Mouse (Mus musculus) adrenal gland, postnatal 10 days (tissue): Measurements from ENCODE around the gene Hipk2. TPM values are rescaled to one million over a fixed set of nuclear protein-coding genes. Genes with fewer than 3 reads are reported as not detected.
A peak's percentile ranks its signal among the peaks of the same experiment; 100 is the strongest.

Experiments
- DNase-seq: peaks from one replicate; pipeline ENCODE4 v3.0.0; 2021; ENCODE audit warnings: mixed read lengths
- total RNA-seq, 2 experiments: library from RNA; stranded (reverse); gene quantifications; 2 replicates each; pipeline ENCODE4 v1.2.3; 2021

Gene Hipk2
- total RNA-seq, 2 experiments from 2014 or later = 72.8 to 88.4 TPM

- DNase-seq = no peak
Measured at GRCm38 (mm10) chr6:38828211-38828610, 47.8 kb downstream of the Hipk2 start.

DNA sequence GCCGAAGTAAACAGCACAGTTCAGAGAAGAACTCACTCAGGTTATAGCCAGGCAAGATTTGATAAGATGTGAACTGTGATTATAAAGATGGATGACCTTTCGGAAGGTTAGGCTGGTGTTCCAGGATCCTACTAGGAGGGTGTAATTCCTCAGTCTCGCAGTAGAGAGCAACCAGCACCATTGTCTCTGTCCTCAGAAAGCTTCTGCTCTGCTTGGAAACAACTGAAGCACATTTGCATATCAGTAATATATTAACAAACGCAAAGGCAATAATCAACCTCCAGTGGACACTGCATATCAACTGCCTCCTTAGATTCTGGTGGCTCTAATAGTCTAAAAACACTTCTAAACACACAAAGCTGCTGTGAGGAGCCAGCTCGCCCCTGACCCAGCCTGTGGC, 48.5 kb downstream of the Hipk2 start:
- no peak for DNase-seq

- no peak for DNase-seq
Measured at GRCm38 (mm10) chr6:38826857-38827256, 49.1 kb downstream of the Hipk2 start.

DNA sequence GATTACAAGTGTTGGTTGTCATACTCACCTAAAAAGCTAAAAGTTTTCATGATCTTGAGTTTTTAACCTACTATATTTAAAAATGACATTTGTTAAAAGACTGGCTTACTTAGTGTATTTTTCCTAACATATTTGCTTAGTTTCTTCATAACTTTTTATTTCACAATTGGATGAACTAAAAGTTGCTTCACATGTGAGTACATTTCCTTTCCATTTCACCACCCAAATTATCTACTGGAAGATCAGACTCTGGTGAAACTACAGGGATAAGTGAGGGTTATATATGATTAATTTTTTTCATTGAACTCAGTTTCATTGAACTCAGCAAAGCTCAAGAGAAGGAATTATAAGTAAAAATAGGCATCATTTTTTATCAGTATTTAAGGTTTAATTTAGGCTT, 50.1 kb downstream of the Hipk2 start:
- DNase-seq = no peak

GRCm38 (mm10) chr6:38823827-38824226, 52.1 kb downstream of the Hipk2 start:
- peak; percentile 32 for DNase-seq

GRCm38 (mm10) chr6:38823164-38823563, 52.8 kb downstream of the Hipk2 start:
- DNase-seq = no peak

- no peak for DNase-seq
Measured at GRCm38 (mm10) chr6:38821686-38822085, 54.3 kb downstream of the Hipk2 start.

DNA sequence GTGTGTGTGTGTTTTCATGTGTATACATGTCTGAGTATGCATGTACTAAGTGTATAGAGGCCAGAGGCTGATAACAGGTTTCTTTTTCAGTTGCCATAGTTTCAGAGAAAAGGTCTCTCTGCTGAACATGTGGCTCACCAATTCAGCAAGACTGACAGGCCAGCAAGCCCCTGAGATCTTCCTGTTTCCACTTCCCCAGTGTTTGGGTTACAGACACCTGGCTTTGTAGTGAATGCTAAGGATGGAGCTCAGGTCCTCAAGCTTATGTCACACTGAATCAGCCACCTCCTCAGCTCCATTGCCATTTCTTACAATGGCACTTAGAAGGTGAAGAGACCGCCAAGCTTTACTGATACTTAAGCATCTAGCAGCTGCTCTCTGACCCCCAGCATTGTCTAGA, 55.1 kb downstream of the Hipk2 start:
- no peak for DNase-seq

DNA sequence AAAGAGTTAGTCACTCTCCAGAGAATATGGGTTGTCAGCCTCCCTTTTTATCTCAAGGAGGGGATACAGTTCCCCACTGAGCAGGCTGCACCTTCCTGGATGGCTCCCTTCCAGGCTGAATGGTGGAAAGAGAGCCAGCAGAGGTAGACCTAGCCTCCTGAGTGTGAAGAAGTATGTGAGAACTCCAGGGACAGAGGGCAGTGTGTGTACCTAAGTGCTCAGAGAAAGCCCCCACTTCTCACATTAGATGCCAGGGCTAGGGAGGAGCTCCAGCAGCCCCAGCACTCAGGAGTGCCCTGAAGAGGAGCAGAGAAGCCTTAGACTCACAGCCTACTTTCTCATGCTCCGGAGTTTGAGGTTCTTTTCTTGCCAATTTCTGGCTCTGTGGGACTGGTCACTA, 59.7 kb downstream of the Hipk2 start:
- no peak for DNase-seq

- no peak for DNase-seq
Measured at GRCm38 (mm10) chr6:38815582-38815981, 60.4 kb downstream of the Hipk2 start.

DNA sequence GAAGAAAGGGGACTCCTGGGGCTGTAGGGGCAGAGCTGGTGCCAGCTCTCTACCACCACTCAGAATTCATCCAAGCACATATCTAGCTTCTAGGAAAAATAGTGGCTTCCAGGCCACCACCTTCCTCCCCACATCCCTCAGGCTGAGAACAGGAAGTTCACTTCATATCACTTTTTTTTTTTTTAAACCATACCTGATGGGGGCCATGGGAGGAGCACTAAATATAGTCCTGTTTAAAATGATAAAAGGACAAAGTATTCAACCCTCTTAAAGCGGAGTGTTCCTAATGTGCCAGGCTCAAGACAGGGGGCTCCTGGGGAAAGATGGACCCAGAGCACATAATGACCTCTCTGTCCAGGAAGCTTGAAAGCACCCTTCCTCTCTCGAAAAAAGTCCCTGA, 61.3 kb downstream of the Hipk2 start:
- DNase-seq = no peak

DNA sequence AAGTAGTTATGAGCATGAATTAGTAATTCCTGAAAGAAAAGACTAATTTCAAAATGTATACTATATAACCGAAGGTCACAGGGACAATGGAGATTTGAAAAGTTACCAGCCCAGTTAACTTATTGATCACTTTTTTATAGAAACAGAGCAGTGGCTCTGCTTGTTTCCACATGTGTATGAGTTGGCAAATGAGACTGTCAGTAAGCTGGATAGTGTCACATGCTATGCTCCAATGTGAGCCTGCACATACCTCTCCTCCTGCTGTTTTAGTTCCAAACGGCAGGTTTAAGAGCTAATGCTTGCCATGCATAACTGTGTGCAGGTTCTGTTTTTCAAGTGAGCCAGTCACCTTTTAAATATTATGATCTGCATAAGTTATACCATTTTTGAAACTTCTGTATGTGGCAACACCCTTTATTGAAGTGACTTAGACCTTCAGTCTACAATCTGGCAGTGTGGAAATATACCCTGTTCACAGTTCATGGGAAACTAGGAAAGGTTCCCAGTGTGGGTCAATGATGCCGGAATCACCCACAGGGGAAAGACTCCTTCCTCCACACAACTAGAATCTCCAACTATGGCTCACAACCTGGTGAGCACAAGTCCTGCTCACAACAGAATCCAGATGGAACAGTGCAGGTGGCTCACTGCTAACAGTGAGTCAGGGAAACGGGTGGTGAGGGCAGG, 64.4 kb downstream of the Hipk2 start:
- peak; percentile 42 for DNase-seq

DNA sequence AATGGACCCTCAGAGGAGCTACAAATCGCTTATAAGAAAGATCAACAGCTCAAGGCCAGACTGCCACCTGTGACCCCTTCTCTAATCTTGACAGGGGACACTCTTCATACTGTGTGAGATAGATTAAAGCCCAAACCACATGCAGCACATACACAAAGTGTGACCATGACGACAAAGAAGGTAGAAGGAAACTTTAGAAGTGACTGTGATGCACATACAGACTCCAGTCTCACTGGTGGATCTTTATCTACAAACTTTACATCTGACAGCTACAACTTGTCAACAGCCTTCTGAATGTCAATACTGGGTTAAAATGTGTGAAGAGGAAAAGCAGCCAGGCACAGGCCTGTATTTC, 65.9 kb downstream of the Hipk2 start:
- no peak for DNase-seq

DNA sequence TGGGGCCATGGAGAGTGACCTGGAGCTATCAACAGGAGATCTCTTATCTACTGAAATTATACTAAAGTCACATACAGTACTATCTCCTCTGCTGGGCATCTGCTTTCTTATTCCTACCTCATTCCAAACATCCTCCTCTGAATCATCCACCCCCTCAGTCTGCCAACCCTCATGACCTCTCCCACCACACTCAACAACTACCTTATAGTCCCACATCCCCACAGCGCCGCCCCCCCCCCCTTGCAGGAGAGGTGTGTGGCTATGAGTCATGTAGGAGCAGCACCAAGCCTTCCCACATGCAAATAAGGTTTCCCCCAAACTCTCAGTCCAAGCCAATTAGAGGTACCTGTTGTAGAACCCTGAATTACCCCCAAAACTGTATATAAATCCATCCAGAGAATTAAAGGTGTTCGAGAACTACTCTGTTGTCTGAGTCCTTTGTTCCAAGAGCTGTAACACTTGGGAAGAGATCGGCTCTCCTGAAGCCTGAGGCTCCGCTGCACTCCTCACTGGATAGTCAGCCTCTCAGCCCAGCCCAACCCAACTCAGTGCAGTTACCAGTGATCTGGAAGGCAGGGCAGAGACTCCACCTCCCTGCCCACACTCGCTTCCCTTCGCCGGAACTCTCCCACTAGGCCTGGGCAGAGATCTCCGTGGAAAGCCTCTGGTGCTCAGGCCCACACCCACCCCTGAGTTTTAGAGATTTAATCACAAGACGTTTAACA, 66.4 kb downstream of the Hipk2 start:
- peak; percentile 37 for DNase-seq

- DNase-seq = no peak
Measured at GRCm38 (mm10) chr6:38808317-38808716, 67.6 kb downstream of the Hipk2 start.

DNA sequence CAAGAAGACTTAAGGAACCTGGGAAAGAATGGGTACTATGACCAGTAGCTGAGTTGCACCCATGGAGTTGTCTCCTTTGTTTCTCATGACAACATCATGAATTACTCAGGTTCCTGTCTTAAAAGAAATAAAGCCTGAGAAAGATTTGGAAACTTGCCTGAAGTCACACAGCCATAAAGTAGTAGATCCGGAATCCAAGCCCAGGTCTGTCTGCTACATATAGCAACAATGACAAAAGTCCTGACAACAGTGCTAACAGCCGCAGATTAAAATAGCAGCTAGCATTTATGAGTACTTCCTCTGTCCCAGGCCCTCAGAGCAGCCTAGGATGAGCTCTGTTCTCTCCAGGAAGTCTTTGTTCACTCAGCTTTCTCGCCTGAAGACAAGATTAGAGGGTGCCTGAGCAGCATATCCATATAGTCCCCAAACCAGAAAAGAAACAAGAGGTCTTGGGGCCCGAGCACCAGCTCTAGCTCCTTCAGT, 69.0 kb downstream of the Hipk2 start:
- no peak for DNase-seq

DNA sequence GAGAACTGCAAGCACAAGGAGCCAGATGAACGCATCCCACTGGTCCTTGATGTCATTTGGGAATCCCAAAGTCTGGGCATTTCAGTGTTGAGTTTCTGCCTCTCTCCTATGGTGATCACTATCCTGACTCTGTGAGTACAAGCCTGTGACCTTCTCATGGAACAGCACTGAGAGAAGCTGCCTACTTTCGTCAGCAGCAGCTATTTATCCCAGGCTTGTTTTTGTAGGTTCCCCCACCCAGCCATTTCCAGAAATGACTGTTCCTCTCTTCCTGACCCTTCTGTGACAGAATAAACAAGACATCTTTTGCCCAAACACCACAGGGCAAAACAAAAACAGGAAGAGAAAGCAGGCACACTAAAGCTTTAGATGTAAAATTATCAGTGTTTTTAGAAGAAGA, 70.4 kb downstream of the Hipk2 start:
- DNase-seq = no peak

- DNase-seq = no peak
Measured at GRCm38 (mm10) chr6:38801252-38801651, 74.7 kb downstream of the Hipk2 start.

DNA sequence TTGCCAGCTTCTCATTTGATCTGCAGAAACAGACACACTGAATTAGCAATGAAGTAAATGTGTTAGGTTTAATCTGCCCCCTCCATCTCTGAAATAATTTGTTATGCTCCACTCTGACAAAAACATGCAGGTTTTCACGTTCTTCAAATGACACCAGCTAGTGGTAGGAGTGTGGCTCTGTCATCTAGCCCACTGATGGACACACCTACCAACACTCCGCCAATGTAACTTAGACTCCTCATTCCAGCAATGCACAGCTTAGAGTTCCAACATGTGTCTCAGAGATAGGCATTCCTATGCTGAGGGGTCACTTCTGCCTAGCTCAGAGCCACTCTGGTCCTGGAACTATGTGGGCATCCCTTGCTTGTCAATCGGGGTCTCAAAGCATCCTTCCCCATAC, 78.4 kb downstream of the Hipk2 start:
- no peak for DNase-seq

GRCm38 (mm10) chr6:38796993-38797392, 79.0 kb downstream of the Hipk2 start:
- DNase-seq = no peak

- DNase-seq = no peak
Measured at GRCm38 (mm10) chr6:38796388-38796787, 79.6 kb downstream of the Hipk2 start.

DNA sequence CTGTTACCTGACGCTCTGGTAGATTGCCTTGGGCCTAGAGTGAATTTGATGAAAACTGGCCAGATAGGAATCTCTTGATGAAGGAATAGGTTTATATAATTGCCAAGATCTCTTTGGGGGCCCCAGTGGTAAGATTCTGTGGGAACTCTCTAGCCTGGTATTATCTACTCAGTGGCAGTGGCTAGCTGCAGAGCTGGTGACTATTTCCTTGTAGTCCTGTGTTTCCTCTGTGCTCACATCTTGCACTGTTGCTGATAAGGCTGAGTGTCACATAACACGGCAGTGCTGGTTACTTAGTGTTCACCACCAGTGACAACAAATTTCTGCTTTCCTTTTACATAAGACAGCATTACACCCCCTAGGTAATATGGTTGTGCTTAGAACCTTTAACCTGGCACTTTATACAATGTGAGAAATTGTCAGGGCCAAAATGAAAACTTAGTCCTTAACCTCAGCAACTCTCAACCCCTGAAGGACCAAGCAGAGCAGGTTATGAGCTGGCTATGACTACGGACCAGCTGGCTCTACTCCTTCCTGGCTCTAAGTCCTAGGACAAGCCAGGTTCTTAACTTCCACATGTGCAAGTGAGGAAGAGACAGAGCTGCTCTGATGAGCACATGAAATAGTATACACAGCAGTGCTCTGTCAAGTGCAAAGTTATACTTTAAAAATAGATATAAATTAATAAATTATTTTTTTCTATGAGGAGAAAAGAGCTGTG, 80.7 kb downstream of the Hipk2 start:
- DNase-seq = no peak

- DNase-seq = peak; percentile 69
Measured at GRCm38 (mm10) chr6:38792966-38793365, 83.0 kb downstream of the Hipk2 start.
